Mouse (Mus musculus) midbrain, embryonic 11.5 days (tissue): ENCODE data around the gene Gm20390. TPM values are rescaled to one million over a fixed set of nuclear protein-coding genes. Genes with fewer than 3 reads are reported as not detected.

Experiments
- ATAC-seq: fragments of 200-750 bp; cut with Nextera tagmentation; 2 replicates; pipeline ENCODE4 v1.8.0; 2017; ENCODE audit warnings: moderate TSS enrichment, moderate library complexity; ENCODE audit not compliant: low FRiP score
- DNase-seq: peaks from one replicate; pipeline ENCODE4 v3.0.0; 2015; ENCODE audit warnings: low spot score; ENCODE audit errors: missing footprints
- H3K27ac ChIP-seq: fragments of 300-500 bp; sonication (generic); 2 replicates; pipeline ENCODE4 v1.5.1; 2014; ENCODE audit warnings: low read depth, low read length
- H3K27me3 ChIP-seq: fragments of 300-500 bp; sonication (generic); 2 replicates; pipeline ENCODE4 v1.6.1; 2014; ENCODE audit warnings: mild to moderate bottlenecking, low read length, moderate library complexity, mixed read lengths; ENCODE audit not compliant: control insufficient read depth, insufficient read depth
- H3K36me3 ChIP-seq: fragments of 300-500 bp; sonication (generic); 2 replicates; pipeline ENCODE4 v1.6.1; 2014; ENCODE audit warnings: mild to moderate bottlenecking, low read length, moderate library complexity, mixed read lengths; ENCODE audit not compliant: control insufficient read depth, insufficient read depth
- H3K4me1 ChIP-seq: fragments of 300-500 bp; sonication (generic); 2 replicates; pipeline ENCODE4 v1.6.1; 2014; ENCODE audit warnings: low read length; ENCODE audit not compliant: control insufficient read depth, insufficient read depth
- H3K4me2 ChIP-seq: fragments of 300-500 bp; sonication (generic); 2 replicates; pipeline ENCODE4 v1.6.1; 2014; ENCODE audit warnings: mild to moderate bottlenecking, moderate library complexity
- H3K4me3 ChIP-seq: fragments of 300-500 bp; sonication (generic); 2 replicates; pipeline ENCODE4 v1.5.1; 2014; ENCODE audit warnings: low read depth, low read length
- H3K9ac ChIP-seq: fragments of 300-500 bp; sonication (generic); 2 replicates; pipeline ENCODE4 v1.6.1; 2014; ENCODE audit warnings: low read length
- H3K9me3 ChIP-seq: fragments of 300-500 bp; sonication (generic); 2 replicates; pipeline ENCODE4 v1.6.1; 2016; ENCODE audit warnings: low read length; ENCODE audit not compliant: control insufficient read depth
- WGBS: fragments of 180-500 bp; shearing (Covaris S2); extraction: QIAGEN DNeasy Blood & Tissue Kit; methylation state at CpG from one replicate; pipeline ENCODE4 v1.1.7; 2014; 5-methylcytosine and 5-hydroxymethylcytosine counted together
- polyA plus RNA-seq: library from polyadenylated mRNA; unstranded; fragments of >200 nt; fragmentation: Nextera tagmentation; extraction: Ambion mirVana; gene quantifications from 2 replicates; pipeline ENCODE4 v1.2.1, GENCODE M21; 2014

The Gm20390 gene
- polyA plus RNA-seq, 1 experiment from 2014 or later: 375 TPM

DNA sequence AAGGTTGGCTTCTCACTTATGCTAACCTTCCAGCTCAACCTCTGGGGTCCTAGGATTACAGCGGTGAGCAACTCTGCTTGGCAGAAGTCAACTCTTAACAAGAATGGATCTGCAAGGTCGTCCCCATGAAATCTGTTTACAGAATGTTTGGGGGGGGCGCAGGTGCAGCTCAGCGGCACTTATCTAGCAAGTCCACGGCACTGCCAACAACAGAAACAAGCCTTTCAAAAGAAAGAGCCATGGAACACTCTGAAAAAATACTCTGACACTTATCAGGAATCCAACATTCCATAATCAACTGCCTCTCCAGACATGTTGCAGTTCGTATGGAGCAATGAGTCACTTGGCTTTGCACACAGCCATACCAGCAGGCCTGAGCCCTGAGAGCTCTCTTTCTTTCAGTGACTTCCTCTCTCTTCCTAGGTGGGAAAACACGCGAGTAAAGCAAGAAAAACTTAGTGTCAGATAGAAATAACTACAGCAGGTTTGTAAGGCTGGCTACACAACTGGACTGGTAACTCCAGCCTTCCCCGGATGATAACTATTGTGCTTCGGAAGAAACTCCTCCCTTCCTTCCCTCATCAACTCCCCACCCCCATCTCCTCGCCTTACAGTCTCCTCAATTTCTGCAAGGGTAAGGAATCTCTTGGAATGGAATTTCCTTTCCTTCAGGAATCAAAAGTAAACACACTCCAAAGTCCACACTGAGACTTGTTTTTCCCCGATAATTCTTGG is 20.4 kb upstream of the Gm20390 start:
- Histone ChIP-seq H3K9me3 (no peaks in the 10 kb centered on the region), H3K4me3 (no peak overlapping the region), H3K27me3 (no peaks in the 10 kb centered on the region), H3K4me1 (no peaks in the 10 kb centered on the region), H3K36me3 (no peaks in the 10 kb centered on the region), H3K9ac (no peak overlapping the region), H3K27ac (no peak overlapping the region), H3K4me2 (no peak overlapping the region)
- 69% methylated on average over 12 of the region's 12 CpGs for WGBS
- no peak for DNase-seq
- ATAC-seq: no peak

DNA sequence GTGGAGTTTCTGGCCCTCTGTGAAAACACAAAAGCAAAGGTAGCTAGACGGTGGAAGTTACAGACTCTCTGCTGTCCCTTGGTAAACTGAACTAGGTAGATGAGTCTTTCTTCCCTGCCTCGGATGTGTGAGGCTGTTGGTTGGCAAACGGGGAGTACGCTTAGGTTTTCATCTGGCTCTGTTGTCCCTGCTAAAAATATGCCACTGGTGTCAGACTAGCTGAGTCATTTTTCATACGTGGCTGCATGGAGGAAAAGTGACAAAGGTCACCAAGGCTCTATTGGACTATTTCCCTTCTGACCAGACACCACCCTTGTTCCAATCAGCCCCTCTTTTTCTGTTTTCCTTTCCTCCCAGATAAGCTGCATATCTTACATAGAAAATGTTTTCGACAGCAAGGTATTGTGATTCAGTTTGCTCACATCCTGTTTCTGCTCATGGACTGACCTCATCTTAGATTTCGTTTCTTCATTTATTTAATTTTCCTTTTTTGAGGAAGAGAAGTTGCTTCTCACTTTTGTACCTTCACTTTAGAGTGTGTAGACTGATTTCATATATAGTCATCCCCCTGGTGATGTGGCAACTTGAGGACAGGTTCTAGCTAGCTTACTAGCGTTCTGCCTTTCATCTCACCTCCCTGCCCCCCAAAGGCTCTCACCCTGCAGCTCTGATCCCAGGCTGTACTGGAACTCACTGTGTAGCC is 19.7 kb upstream of the Gm20390 start:
- H3K9me3 ChIP-seq: no peaks in the 10 kb centered on the region
- ATAC-seq (no peak), DNase-seq (no peak)
- H3K4me3 ChIP-seq: no peak overlapping the region
- H3K27me3 ChIP-seq: no peaks in the 10 kb centered on the region
- H3K36me3 ChIP-seq: no peaks in the 10 kb centered on the region
- no peak overlapping the region for H3K27ac ChIP-seq
- no peak overlapping the region for H3K9ac ChIP-seq
- H3K4me2 ChIP-seq: no peak overlapping the region
- no peaks in the 10 kb centered on the region for H3K4me1 ChIP-seq
- WGBS: 73% methylated on average over 8 of the region's 8 CpGs

DNA sequence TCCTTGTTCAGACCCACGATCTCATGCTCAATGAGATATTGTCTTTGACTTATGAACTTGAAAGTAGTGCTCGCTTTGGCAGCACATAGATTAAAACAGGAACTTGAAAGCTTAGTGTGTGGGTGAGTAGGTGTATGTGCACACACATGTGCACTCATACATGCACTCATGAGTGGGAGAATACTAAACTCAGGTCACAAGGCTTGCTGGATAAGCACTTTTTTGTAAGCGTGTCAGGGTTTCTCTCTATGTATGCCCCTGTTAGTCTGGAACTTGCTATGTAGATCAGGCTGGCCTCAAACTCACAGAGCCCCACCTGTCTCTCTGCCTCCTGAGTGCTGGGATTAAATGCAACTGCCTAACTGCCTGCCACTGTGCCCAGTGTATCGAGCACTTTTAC is 18.9 kb upstream of the Gm20390 start:
- Histone ChIP-seq H3K4me1 (no peaks in the 10 kb centered on the region), H3K9me3 (no peaks in the 10 kb centered on the region), H3K4me2 (no peak overlapping the region), H3K9ac (no peak overlapping the region), H3K4me3 (no peak overlapping the region), H3K27ac (no peak overlapping the region), H3K27me3 (no peaks in the 10 kb centered on the region), H3K36me3 (no peaks in the 10 kb centered on the region)
- DNase-seq (no peak), ATAC-seq (no peak)
- 89% methylated on average over 4 of the region's 4 CpGs for WGBS

DNA sequence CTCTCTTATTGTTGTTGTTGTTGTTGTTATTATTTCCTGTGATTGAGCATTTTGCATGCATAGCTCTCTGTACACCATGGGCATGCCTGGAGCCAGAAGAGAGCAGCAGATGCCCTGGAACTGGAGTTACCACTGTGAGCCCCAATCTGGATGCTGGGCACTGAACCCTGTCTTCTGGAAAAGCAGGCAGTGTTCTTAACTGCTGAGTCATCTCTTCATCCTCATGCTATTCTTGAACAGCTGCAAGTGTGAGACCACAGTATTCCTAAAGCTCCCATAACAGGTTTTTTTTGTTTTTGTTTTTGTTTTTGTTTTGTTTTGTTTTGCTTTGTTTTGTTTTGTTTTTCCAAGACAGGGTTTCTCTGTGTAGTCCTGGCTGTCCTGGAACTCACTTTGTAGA is 18.2 kb upstream of the Gm20390 start:
- DNase-seq (no peak), ATAC-seq (no peak)
- Histone ChIP-seq H3K4me1 (no peaks in the 10 kb centered on the region), H3K9ac (no peak overlapping the region), H3K27me3 (no peaks in the 10 kb centered on the region), H3K36me3 (no peaks in the 10 kb centered on the region), H3K9me3 (no peaks in the 10 kb centered on the region), H3K27ac (no peak overlapping the region), H3K4me2 (no peak overlapping the region), H3K4me3 (no peak overlapping the region)

DNA sequence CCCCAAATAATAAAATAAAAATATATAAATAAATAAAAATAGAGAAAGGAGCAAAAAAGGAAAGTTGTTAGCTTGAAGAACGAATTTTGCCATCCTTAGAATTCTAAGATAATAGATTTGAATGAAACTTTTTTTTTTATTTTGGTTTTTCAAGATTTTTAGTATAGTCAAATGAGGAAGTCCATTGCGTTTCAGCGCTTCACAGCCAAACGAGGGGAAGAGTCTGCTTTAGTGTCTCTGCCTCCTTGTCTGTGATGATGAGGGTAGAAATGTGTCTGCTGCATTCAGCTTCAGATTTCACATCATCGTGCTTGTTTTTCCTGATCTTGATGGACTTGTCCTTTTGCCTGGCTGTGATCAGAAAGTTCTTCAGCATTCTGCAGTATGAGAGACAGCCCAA is 17.2 kb upstream of the Gm20390 start:
- WGBS: 91% methylated on average over 5 of the region's 5 CpGs
- no peaks in the 10 kb centered on the region for H3K27me3 ChIP-seq
- DNase-seq (no peak), ATAC-seq (no peak)
- H3K27ac ChIP-seq: no peak overlapping the region
- H3K9me3 ChIP-seq: no peaks in the 10 kb centered on the region
- no peaks in the 10 kb centered on the region for H3K36me3 ChIP-seq
- H3K4me3 ChIP-seq: no peak overlapping the region
- H3K4me1 ChIP-seq: no peaks in the 10 kb centered on the region
- no peak overlapping the region for H3K4me2 ChIP-seq
- no peak overlapping the region for H3K9ac ChIP-seq

DNA sequence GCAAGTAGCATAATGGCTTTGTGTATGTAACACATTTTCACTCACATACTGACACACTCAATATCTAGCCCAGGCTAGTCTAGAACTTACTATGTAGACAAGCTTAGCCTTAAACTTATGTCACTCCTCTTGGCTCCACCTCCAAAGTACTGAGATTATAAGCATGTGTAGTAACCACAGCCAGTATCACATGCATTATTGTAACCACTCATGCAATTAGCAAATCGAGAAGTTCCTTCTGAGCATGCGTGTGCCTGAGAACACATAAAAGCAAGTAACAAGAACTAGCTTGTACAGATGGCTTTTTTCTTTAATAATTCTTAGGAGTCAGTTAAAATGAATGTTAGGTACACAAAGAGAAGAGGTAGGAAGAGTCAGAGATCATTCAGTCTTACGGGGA is 16.5 kb upstream of the Gm20390 start:
- Histone ChIP-seq H3K9me3 (no peaks in the 10 kb centered on the region), H3K4me3 (no peak overlapping the region), H3K27ac (no peak overlapping the region), H3K27me3 (no peaks in the 10 kb centered on the region), H3K36me3 (no peaks in the 10 kb centered on the region), H3K9ac (no peak overlapping the region), H3K4me2 (no peak overlapping the region), H3K4me1 (no peaks in the 10 kb centered on the region)
- ATAC-seq: no peak
- WGBS: 90% methylated on average over 3 of the region's 3 CpGs
- DNase-seq: no peak

DNA sequence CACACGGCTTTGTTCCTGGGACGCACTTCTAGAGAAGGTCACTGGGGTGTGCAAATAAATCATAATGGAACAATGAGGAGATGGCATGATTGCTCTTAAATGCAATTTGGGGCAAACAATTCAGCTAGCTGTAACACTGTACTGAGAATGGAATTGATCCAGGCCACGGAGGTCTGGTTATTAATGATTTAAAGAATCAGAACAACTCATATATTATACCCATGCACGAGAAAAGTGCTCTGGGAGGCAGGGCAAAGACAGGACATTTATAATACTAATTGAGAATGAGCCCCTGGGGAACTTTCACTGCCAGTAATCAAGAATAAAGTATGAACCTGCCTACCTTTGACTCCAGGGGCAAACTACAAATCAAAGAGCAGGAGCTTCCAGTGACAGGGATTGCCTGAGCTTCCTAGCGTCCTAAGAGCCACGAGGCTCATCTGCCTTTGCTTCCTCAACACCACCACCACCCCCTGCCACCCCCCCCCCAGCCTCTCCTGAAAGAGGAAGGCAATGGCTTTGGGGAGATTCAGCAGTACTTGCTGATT is 11.5 kb upstream of the Gm20390 start:
- DNase-seq: no peak
- no peak overlapping the region for H3K4me3 ChIP-seq
- no peaks in the 10 kb centered on the region for H3K27me3 ChIP-seq
- WGBS: 73% methylated on average over 6 of the region's 6 CpGs
- no peak overlapping the region for H3K4me2 ChIP-seq
- no peak overlapping the region for H3K27ac ChIP-seq
- no peaks in the 10 kb centered on the region for H3K36me3 ChIP-seq
- H3K4me1 ChIP-seq: no peaks in the 10 kb centered on the region
- H3K9ac ChIP-seq: no peak overlapping the region
- ATAC-seq: no peak
- no peaks in the 10 kb centered on the region for H3K9me3 ChIP-seq

DNA sequence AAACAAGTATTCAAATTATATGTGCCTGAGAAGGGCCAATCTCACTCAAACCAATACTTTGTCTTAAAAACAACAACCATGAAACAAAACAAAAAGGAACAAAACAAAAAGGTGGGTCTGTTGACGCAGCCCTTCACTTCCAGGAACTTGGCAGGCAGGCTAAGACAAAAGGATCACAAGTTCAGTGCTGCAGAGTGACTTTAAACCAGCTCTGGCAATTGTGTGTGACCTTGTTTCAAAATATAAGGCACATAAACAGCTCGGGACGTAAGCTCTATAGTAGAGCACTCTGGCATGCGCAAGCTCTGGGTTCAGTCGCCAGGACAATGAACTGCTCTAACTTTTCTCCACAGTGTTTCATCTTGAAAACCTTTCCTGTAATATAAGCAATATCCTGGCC is 4.9 kb upstream of the Gm20390 start:
- WGBS: 85% methylated on average over 5 of the region's 5 CpGs
- no peaks in the 10 kb centered on the region for H3K36me3 ChIP-seq
- no peak overlapping the region for H3K4me2 ChIP-seq
- DNase-seq (no peak), ATAC-seq (no peak)
- H3K9ac ChIP-seq: no peak overlapping the region
- no peaks in the 10 kb centered on the region for H3K27me3 ChIP-seq
- no peaks in the 10 kb centered on the region for H3K4me1 ChIP-seq
- no peak overlapping the region for H3K27ac ChIP-seq
- no peaks in the 10 kb centered on the region for H3K9me3 ChIP-seq
- no peak overlapping the region for H3K4me3 ChIP-seq

DNA sequence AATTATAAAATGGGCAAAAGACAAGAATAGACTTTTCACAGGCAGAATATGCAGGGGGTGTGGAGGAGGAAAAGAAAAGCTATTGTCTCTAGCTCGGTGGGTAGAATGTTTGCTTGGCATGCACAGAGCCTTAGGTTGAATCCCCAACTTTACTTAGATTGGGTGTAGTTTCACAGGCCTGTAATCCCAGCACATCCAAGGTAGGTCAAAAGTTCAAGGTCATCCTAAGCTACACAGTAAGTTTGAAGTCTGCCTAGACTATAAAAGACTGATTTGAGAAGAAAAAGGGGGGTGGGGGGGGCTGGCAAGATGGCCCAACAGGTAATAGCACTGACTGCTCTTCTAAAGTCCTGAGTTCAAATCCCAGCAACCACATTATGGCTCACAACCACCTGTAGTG is 1.7 kb upstream of the Gm20390 start:
- no peak overlapping the region for H3K9ac ChIP-seq
- H3K4me1 ChIP-seq: peaks cover 8% of the 10 kb centered on the region
- no peak overlapping the region for H3K4me3 ChIP-seq
- H3K9me3 ChIP-seq: no peaks in the 10 kb centered on the region
- H3K27me3 ChIP-seq: no peaks in the 10 kb centered on the region
- H3K4me2 ChIP-seq: no peak overlapping the region
- DNase-seq: peak; percentile 60
- ATAC-seq: no peak
- H3K27ac ChIP-seq: no peak overlapping the region
- 72% methylated on average over 1 of the region's 1 CpGs for WGBS
- H3K36me3 ChIP-seq: peaks cover 7% of the 10 kb centered on the region
